Mouse (Mus musculus) T-cell, adult 2 months (primary cell): ENCODE results near the gene Spocd1.
A peak's percentile ranks its signal among the peaks of the same experiment; 100 is the strongest.
"Not testable (repeated sequence)": the region's sequence is repeated elsewhere in the genome, so short reads cannot be mapped to it uniquely, and the experiment has no call there.

Source experiments
- DNase-seq: peaks from one replicate; pipeline ENCODE4 v3.0.0; 2022; ENCODE audit warnings: low spot score

The Spocd1 gene

GRCm38 (mm10) chr4:129928949-129929348 is at the start of gene Spocd1:
Gene Spocd1, plus strand, starts transcription at chr4:129929249.
- no peak for DNase-seq

DNA sequence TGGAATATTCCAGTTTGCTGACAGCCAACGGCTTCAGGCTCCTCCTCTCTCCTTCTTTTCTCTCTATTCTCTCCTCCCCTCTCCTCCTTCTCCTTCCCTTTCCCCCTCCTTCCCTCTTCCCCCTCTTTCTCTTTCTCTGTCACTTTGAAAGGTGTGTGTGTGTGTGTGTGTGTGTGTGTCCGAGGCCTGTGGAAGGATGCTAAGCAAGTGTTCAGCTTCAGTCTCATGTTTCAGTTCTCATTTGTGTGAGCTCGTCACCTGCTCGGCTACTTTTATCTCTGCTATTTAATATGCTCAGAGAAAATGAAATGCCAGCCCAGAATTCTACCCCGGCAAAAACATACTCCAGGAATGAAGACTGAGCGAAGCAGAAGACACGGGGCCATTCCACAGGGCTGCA is 48.4 kb upstream of the Spocd1 start:
- DNase-seq, result no peak

- no peak for DNase-seq
Measured at GRCm38 (mm10) chr4:129881661-129882060, 47.4 kb upstream of the Spocd1 start.

DNA sequence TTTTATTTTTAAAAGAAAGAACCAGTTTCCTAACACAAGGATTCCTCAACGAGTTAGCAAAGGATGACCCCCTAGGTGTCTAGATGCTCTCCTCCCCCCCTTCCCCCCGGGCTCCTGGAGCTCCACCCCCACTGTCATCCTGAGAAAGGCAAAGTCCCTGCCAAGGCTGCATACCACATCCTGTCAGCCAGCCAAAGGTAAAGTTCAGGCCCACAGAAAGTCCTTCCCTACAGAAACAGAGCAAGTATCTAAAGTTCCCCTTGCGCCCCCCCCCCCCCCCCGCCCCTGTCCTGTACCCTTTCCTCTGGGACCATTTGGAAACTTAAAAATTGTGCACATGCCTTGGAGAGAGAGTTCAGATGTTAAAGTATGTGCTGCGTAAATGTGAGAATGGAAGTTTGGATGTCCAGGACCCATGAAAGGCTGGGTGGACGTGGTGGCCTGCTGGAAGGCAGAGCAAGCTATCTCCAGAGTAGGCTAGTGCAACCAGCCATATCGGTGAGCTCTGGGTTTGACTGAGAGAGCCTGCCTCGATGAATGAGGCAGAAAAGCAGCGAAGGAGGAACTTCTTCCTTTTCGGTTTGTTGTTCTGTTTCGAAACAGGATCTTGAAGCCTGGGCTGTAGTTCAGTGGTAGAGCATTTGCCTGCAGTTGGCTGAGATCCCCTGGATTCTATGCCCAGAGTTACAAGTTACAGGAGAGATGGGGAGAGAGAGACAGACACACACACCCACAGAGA is 46.3 kb upstream of the Spocd1 start:
- peak; percentile 75 for DNase-seq

- no peak for DNase-seq
Measured at GRCm38 (mm10) chr4:129884041-129884930, 44.8 kb upstream of the Spocd1 start.

DNA sequence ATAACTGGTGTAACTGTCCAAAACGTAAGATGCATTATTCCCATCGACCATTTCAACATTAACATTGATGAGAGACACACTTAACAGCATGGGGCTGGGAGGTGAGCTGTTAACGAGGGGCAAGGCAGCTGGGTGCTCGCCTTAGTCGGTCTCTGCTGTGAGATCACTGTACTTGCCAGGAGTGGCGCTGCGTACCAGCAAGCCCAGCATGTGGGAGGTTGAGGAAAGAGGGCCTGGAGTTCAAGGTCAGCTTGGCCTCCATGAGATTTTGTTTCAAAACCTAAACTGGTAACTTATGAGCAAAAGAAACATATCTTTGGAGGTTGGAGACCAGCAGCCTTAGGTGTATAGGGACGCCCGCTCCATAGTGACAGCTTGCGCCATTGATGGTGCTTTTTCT is 39.4 kb upstream of the Spocd1 start:
- DNase-seq, result no peak

GRCm38 (mm10) chr4:129890094-129890493 is 39.0 kb upstream of the Spocd1 start:
- DNase-seq, result no peak

- DNase-seq, result no peak
Measured at GRCm38 (mm10) chr4:129894861-129895260, 34.2 kb upstream of the Spocd1 start.

GRCm38 (mm10) chr4:129898815-129899214 is 30.2 kb upstream of the Spocd1 start:
- DNase-seq, result not testable (repeated sequence)

DNA sequence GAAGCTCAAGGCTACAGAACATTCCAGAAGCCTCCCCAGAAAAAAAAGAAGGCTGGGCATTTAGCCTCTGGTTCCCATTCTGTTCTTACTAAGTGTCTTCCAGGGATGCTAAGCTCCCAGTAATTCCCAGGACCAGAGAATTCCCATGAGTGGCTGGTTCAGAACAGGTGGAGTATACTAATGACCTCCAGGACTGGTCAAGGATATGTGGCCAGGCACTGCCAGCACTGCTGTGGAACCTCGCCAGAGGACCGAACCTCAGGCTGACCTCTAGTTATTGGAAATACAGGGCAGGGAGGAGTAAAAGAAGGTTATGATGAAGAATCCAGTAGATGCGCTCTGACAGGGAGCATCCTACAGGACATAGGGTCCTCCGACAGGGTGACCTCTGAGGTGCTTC is 26.7 kb upstream of the Spocd1 start:
- no peak for DNase-seq

GRCm38 (mm10) chr4:129903577-129903976 is 25.5 kb upstream of the Spocd1 start:
- DNase-seq, result no peak

GRCm38 (mm10) chr4:129905032-129905431 is 24.0 kb upstream of the Spocd1 start:
- DNase-seq, result no peak

- no peak for DNase-seq
Measured at GRCm38 (mm10) chr4:129906016-129906415, 23.0 kb upstream of the Spocd1 start.

- DNase-seq, result no peak
Measured at GRCm38 (mm10) chr4:129908836-129909235, 20.2 kb upstream of the Spocd1 start.

DNA sequence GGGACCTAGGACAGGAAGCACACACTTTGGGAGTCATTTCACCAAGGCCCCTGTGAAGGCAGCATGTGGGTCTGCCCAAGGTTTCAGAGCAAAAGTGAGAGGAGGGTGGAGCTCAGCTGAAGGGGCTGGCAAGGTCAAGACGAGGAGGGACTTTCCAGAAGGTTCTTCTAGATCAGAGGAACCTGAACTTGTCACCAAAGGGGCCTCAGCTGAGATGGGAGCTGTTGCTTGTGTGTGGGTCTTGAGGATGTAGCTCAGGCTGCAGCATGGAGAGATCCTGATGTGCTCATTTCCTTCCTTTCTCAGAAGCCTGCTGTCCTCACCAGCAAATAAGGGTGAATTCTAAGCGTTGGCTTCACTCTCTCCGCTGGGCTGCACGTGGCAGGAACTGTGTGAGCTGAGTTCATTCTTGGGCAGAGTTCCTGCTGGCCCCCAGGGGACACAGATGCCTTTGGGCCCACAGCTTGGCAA is 19.8 kb upstream of the Spocd1 start:
- DNase-seq, result no peak

DNA sequence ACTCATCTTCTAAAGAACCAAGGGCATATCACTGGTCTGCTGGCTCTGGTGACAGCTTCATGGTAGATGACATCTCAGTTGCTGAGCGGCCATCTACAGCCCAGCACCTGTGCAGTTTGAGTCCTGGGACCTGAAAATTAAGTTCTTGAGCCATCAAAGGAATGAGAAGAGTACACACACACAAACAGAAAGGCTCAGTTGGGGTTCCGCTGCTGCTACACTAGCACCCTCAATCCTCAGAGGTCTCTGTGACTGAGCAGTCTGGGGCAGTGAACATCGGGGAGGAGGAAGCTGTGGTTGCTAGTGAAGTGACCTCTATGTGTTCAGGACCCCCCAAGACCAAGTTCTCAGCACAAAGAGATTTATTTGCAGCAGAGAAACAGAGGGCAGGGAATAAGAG is 16.1 kb upstream of the Spocd1 start:
- DNase-seq, result no peak

DNA sequence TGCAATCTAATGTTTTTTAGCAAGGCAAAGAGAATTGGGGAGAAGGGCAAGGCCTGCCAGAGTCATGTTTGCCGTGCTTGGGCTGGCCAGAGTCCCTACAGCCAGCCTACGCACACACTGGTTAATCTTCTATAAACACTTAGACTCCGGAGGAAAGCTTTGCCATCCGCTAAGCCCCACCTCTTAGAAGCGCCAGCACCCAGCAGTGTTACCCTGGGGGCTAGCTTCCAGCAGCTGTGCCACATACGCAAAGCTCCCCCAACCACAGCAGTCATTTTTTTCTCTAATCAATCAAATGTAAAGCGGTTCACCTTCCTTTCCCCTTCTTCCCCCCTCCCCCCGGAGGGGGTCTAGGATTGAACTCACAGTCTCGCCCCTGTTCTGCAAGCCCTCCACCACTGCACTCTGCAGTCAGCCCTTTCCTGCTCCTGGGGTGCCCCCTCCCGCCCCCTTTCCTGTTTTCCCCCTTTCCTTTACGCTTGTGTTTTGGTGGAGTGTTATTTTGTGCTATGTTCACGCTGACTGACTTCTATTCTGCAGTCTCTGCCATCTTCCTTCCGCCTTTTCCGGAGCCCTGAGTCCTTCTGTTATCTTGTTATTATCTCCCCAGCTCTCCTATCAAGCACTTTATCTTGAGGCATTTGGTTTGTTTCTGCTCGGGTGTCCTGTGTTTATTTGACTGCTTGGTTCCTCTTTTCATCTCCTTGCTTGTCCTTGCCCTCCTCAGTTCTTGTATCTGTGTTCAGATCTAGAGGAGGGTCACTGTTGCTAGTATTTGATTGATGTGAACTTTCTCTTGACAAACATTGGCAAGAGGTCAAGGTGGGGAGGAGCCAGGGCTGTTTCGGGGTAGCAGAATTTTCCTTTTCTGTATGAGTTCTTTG is 15.0 kb upstream of the Spocd1 start:
- peak; percentile 44 for DNase-seq

DNA sequence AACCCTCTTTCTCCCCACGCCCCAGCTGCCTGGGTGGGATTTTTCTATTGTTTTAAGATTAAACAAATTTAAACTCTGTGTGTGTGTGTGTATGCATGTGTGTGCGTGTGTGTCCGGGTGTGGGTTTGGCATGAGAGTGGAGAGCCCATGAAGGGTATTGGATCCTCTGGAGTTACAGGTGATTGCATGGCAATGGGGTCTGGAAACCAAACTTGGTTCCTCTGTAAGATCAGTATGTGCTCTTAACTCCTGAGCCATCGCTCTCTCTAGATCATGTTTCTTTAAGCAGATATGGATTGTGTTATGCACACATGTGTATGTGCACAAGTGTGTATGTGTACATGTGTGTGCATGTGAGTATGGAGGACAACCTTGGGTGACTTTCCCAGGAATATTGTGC is 14.4 kb upstream of the Spocd1 start:
- DNase-seq, result no peak

- no peak for DNase-seq
Measured at GRCm38 (mm10) chr4:129915349-129915988, 13.6 kb upstream of the Spocd1 start.

DNA sequence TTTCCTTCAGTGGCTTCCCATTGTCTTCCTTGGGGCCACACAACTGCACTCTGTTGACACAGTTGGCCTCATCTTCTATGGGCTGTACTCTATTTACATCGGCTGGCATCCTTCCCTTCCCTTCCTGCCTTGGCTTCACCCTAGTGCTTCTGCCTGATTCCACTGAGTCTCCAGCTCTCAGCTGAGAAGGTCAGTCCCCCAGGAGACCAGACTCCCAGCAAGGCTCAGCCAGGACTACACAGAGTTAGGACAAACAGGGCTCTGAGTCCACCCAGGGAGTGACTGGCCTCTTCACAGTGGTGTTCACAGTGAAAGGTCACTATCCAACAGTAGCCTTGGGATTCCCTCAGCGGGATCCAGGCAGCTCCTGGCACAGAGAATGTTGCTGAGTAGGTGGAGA is 12.9 kb upstream of the Spocd1 start:
- no peak for DNase-seq

GRCm38 (mm10) chr4:129917016-129917603 is 11.9 kb upstream of the Spocd1 start:
- no peak for DNase-seq
